Mouse (Mus musculus): ENCODE results near the gene Gm28038. TPM values are rescaled to one million over a fixed set of nuclear protein-coding genes. Genes with fewer than 3 reads are reported as not detected.
A peak's percentile ranks its signal among the peaks of the same experiment; 100 is the strongest.

The Gm28038 gene
- total RNA-seq, 2 experiments from 2014 or later, result 0.91 TPM; not detected in 1

DNA sequence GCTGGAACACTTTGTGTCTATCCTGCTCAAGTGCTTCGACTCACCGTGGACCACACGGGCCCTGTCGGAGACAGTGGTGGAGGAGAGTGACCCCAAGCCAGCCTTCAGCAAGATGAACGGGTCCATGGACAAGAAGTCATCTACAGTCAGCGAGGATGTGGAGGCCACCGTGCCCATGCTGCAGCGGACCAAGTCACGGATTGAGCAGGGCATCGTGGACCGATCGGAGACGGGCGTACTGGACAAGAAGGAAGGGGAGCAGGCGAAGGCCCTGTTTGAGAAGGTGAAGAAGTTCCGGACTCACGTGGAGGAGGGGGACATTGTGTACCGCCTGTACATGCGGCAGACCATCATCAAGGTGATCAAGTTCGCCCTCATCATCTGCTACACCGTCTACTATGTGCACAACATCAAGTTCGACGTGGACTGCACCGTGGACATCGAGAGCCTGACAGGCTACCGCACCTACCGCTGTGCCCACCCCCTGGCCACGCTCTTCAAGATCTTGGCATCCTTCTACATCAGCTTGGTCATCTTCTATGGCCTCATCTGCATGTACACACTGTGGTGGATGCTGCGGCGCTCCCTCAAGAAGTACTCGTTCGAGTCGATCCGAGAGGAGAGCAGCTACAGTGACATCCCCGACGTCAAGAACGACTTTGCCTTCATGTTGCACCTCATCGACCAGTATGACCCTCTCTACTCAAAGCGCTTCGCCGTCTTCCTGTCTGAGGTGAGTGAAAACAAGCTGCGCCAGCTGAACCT is 25.0 kb upstream of the Gm28038 start:
- intact Hi-C loops (cut with DNase I), result no loop called here
- no peak for DNase-seq (ENCODE audit: low spot score)

DNA sequence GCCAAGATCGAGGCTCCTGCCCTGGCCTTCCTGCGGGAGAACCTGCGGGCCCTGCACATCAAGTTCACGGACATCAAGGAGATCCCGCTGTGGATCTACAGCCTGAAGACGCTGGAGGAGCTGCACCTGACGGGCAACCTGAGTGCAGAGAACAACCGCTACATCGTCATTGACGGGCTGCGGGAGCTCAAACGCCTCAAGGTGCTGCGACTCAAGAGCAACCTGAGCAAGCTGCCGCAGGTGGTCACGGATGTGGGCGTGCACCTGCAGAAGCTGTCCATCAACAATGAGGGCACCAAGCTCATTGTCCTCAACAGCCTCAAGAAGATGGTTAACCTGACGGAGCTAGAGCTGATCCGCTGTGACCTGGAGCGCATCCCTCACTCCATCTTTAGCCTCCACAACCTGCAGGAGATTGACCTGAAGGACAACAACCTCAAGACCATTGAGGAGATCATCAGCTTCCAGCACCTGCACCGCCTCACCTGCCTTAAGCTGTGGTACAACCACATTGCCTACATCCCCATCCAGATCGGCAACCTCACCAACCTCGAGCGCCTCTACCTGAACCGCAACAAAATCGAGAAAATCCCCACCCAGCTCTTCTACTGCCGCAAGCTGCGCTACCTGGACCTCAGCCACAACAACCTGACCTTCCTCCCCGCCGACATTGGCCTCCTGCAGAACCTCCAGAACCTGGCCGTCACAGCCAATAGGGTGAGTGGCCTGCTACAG is 24.1 kb upstream of the Gm28038 start:
- intact Hi-C loops (cut with DNase I), result no loop called here
- DNase-seq (ENCODE audit: low spot score), result no peak

DNA sequence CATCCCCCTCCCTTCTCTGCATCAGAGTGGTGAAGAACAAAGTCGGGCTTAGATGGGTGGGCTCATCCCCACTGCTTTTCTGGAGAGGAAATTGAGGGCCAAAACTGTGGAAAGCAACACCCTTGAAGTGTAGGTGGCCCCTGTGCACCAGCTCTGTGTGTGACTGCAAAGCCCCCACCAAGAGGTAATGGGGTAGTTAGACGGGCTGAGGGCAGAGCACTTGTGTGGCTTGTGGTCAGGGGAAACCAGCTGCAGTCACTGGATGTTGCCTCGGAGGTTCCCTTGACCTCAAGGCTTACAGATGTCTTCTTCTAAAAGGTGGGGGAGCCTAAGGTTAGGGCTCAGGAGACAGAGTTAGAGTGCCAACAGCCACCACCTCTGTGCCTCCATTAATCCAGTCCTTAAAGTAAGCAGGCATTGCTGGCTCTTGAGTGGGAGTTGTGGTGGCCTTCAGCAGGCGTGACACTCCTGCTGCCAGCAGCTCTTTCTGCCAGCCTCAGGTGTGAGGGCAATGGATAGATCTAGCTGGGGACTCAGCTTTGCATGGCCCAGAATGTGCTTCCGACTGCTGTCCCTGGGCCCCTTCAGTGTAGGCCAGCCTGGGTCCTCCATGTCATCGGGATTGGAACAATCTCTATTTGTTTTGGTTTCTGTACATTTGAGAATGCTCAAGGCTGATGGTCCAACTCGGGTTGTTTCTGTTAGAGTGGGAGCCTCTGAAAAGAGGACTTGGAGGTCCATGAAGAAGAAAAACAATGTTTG is 23.0 kb upstream of the Gm28038 start:
- DNase-seq (ENCODE audit: low spot score), result no peak
- intact Hi-C loops (cut with DNase I), result loop anchor here (2.0 kb wide), 1 partner anchor 13 kb away; no protein-coding TSS in a partner anchor

DNA sequence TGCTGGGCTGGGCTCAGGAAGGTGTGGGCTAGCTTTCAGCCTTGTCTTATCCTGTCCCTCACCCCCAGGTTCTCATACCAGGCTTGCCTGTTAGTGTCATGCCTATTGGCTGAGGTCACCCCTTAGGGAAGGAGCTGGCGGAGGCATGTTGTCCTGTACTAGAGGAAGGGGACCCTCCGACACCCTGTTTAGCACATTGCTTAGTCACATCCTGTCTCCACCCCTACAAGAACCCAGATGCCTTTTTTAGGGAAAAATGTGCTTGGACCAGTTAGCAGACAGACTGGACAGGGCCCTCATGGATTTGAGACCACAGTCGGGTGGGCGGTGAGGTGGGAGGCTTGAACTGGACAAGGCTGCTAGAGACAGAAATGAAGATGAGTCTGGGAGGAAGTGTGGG is 22.2 kb upstream of the Gm28038 start:
- intact Hi-C loops (cut with DNase I), result loop anchor here (2.0 kb wide), 1 partner anchor 14 kb away; no protein-coding TSS in a partner anchor
- DNase-seq (ENCODE audit: low spot score), result peak; percentile 88

DNA sequence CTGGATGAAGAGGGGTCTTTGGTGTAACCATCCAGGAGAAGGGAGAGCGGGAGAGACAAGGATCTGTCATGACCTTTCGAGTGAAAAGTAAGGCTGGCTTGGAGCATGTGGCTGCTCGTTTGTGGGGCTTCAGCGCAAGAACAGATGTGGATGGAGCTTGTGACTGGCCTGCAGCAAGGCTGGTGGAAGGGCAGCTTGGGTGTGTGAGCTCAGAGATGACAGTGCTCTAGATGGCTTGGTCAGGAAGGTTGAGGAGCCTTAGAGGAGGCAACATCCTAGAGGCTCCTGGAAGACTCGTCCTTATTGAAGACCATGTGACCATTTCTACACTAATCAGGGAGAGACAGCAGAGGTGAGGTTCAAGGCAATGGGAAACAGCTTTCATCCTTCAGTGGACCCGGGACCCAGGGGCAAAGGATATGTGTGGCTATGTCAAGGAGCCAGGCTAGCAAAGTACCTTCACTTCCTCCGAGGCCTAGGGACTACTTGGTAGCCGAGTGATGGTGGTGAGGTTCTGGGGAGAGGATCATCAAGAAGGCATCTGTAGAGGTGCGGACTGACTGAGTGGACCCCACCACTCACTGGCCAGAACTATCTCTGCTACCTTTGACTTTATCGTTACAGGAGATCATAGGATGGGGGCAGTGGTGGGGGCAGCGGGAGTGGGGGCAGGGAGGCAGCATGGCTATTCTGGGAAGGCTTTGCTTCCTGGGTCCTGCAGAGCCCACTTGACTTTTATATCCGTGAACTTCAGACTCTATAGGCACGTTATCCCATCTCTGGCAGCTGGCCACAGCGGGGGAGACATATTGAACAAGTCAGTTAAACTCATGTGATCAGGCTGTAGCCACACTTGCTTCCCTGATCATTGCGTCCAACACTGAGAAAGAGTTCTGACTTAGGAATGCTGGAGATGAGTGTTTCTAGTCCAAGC is 21.4 kb upstream of the Gm28038 start:
- DNase-seq (ENCODE audit: low spot score), result no peak
- intact Hi-C loops (cut with DNase I), result loop anchor here (2.0 kb wide), 1 partner anchor 15 kb away; no protein-coding TSS in a partner anchor

DNA sequence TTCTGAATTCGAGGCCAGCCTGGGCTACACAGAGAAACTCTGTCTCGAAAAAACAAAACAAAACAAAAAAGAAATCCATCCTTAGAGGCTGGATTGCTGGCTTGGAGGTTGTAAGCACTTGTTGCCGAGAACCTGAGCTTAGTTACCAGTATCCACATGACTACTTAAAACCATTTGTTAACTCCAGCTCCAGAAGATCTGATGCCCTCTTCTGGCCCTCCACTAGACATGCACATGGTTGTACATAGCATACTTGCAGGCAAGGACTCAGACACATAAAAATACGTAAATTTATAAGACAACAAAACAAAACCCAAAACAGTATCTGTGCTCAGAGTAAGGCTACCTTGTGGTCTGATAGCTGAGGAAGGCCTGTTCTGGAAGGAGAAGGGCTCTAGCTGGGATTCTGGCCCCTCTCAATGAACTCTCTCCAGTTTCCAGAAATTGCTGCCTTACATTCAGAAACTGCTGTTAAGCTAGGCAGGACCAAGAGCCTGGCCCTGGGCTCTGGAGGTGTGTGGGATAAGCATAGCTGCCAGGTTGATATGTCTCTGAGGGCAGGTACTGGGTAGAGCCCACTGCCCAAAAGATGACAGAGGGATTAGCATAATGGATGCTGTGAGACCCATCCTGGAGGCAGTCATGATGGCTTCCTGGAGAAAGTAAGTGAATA is 19.6 kb upstream of the Gm28038 start:
- intact Hi-C loops (cut with DNase I), result no loop called here
- DNase-seq (ENCODE audit: low spot score), result no peak

DNA sequence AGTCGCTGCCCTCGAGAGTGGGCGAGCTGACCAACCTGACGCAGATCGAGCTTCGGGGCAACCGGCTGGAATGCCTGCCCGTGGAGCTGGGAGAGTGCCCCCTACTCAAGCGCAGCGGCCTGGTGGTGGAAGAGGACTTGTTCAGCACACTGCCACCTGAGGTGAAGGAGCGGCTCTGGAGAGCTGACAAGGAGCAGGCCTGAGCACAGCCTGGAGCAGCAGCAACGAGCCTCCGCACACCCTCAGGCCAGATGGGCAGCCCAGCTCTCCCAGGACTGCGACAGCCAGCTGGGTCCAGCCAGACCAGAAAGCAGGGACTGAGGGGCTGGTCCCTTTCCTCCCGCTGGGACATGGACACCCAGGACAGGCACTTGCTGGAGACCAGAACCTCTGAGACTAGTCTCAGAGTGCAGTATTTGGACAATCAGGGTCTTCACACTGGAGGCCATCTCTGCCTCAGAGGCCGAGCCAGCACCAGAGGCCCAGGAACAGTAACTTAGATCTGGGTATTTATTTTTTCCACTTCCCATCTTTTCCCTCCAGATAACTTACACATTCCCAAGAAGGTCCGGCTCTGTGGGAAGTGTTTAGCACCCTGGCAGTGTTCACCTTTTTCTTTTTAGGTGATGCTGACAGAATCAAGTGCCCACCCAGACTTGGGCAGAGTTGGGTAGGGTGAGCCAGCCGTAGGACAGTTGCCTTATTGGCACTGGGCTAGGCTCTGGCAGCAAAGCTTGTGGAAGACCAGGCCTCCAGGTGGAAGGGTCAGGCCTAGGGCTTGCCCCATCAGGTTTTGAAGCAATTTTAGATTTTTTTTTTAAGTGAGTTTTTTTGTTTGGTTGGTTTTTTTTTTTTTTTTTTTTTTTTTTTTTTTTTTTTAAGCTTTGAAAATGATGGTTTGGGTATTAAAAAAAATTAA is 18.7 kb upstream of the Gm28038 start:
- intact Hi-C loops (cut with DNase I), result no loop called here

DNA sequence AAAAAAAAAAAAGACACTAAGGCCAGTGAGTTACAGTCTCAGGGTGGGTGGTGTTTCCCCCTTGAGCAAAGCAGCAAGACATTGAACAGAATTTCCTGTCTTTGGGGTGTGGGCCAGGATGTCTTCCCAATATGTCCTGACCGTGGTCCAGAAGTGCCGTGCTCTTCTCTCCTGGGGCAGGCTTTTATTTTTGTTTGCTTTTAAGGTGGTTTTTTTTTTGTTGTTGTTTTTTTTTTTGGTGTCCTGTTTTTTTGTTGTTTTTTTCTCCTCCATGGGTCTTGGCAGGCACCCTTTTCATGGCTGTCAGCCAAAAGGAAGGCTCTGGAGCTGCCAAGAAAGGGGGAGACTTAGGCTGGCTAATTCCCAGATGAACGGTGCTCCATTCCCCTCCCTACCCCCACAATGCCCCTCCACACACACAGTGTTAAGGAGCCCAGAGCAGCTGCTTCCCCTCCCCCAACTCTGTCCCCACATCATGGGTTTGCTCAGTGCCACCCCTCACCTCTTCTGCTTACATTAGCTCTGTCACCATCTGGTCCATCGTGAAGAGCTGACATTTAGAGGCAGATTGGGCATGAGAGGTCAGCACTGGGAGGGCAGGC is 17.9 kb upstream of the Gm28038 start:
- intact Hi-C loops (cut with DNase I), result loop anchor here (1.0 kb wide), 1 partner anchor 21 kb away; no protein-coding TSS in a partner anchor
- no peak for DNase-seq (ENCODE audit: low spot score)

More for the DNA sequence above, 18.7 kb upstream of the Gm28038 start:
- DNase-seq (ENCODE audit: low spot score), result no peak

DNA sequence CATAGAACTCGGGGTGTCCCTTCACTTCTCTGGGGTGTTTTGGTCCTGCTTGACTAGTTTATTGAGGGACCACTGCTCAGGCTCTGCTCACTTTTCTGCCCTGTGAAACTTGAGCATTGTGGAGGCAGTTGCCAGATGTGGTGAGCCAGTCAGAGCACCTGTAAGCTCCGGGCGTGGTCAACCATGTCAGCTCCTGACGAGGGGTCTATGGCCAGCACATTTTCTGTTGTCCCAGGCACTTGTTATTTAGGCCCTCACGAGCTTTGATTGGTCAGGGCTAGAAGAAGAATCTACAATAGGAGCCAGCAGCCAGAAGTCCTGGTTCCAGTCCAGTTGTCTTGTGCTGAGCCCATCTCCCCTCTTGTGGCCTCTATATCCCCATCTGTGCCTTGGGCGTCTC is 17.0 kb upstream of the Gm28038 start:
- DNase-seq (ENCODE audit: low spot score), result no peak
- intact Hi-C loops (cut with DNase I), result loop anchor here (1.0 kb wide), 1 partner anchor 22 kb away; no protein-coding TSS in a partner anchor

DNA sequence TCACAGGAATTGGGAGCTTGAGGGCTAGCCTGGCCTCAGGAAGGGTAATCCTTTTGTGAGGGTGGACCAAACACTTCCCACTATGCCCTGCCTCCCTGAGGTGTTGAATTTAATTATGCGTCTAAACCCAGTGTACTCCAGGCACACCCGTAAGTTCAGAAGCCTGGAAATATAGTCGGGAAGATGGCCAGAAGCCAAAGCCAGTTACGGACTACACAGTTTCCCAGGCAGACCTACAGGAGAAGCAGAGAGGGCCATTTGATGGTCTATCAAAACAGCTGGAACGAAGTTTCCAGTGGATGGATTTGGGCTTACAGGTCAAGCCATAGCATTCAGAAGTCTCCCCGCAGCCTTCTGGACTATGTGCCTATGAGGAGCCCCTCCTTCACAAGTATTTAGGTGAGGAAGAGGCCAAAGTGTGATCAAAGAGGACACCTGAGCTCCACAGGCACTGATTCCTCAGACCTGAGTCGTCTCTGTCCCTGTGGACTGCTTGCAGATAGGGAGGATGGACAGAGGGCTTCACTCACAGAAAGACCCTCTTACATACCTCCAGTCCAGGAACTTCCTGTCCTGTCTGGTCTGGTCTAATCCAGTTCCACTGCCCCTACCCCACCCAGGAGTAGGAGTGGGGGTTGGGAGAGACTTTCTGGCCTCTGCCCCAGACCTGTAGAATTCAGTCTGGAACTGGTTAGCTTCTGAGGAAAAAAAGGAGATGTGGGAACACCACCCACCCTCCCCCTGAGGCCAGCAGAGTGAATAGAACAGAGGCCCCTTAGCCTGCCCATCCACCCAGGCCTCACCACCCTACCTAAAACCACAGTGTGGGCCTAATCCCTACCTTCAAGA is 15.9 kb upstream of the Gm28038 start:
- intact Hi-C loops (cut with DNase I), result no loop called here
- DNase-seq (ENCODE audit: low spot score), result no peak

DNA sequence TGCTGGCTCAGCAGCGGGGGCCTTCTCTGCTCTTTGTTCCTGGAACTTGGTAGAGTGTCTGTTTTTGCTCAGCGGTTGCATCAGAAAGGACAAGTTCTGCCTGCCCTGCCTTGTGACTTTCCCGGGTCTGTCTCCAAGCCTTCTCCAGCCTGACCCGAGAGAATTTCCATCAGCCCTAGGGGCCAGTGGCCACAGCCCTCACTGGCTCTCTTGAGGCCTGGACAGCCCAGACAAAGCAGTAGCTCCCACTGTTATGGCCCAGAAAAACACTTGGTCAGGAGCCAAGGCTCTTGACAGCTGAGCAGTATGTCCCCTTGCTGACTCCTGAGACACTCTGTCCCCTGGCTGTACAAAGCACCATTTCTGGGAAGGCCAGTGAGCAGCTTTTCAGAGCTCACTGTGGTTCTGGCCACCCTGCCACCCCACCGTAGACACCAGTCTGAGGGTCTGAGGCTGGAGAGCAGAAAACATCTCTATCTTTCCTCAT is 15.0 kb upstream of the Gm28038 start, which contains the start of gene Phyhd1:
TSS of gene Phyhd1 (plus strand) at position 437 of the 487 bp plus-strand sequence.
- peak; percentile 87 for DNase-seq (ENCODE audit: low spot score)
- intact Hi-C loops (cut with DNase I), result no loop called here

DNA sequence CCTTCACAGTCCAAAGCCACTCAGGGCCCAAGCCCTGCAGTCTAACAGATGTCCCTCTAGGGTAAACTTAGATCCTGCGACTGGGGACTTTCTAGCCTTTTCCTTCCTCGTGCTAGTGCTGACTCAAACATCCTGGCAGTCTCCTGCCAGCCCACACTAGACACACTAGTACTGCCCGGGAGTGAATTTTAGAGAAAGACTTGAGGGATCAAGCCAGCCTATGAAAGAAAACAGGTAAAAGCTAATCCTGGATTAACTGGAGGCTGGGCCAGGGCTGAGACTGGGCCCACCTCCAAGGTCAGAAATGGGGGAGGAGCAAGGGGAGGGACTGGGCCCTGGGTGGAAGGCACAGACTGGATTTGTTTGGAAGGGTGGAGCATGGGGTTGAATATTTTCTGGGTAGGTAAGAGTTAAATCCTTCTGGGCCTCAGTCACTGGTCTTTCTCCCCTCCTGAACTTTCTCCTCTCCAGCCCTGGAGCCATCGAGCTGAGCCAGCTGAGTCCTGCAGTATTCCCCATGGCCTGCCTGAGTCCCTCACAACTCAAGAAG is 14.4 kb upstream of the Gm28038 start:
- peak; percentile 75 for DNase-seq (ENCODE audit: low spot score)
- intact Hi-C loops (cut with DNase I), result no loop called here

DNA sequence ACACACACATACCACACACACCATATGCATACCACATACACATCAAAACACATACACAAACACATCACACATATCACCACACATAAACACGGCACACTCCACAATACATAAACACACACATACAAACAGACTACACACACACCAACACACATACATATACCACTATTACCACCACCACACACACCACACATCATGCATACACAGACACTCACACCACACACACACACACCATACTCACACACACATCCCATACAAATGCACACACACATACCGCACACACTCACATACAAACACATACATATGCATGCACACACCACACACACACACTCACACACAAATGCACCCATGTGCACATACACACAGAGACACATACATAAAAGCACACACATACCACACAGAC is 13.4 kb upstream of the Gm28038 start:
- intact Hi-C loops (cut with DNase I), result no loop called here
- no peak for DNase-seq (ENCODE audit: low spot score)

DNA sequence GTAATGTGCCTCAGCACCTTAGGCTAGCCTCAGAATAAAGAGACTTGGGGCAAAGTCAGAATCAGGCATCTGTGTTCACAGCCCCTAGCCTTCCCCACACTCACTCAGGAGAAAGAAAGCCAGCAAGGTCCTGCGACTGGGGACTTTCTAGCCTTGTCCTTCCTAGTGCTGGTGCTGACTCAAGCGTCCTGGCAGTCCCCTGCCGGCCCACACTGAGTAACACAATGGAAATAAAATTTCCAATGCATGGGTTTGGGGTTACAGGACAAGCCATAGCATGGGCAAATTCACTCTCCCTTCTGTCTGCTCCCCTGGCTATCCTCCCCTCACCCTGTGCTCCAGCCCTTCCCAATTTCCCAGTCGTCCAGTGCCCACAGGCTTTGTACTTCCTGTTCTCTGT is 12.5 kb upstream of the Gm28038 start:
- DNase-seq (ENCODE audit: low spot score), result no peak
- intact Hi-C loops (cut with DNase I), result no loop called here

DNA sequence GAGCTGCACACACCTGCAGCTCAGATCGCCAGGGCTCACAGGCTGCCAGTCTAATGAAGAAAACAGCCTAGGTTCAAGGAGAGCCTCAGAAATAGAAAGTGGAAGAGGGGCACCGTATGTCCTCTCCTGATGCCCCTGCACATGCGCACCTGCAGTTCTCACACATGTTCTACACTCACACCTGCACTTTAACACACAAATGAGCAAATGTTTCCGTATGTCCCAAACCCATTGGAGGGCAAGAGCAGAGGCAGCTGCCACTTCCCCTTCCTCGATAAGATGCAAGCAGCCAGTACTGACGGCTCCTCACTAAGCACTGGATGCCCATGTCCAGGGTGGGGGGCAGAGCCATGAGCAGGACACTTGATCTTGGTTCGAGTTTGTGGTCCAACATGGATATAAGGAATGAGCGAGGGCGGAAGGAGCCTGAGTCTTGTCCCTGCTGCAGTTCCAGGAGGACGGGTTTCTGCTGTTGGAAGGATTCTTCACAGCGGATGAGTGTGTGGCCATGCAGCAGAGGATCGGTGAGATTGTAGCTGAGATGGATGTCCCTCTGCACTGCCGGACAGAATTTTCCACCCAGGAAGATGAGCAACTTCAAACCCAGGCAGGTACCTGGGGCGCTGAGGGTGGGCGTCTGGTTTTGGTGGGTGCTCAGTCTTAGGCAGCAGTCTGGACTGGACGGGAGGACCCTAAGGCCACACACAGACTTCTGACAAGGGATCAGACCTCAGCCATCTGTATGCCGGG is 11.4 kb upstream of the Gm28038 start:
- no peak for DNase-seq (ENCODE audit: low spot score)
- intact Hi-C loops (cut with DNase I), result no loop called here
